ENCODE assay signal across 26 mouse cellular contexts in genomic region chr16:91292719-91293333, GRCm38 (mm10). TPM values are rescaled to one million over a fixed set of nuclear protein-coding genes. Genes with fewer than 3 reads are reported as not detected.
DNase-seq lines count a peak whose midpoint lies in the region; ATAC-seq and TF ChIP-seq lines count a peak whose summit lies in the region.
"Had no signal": no experiment of that assay in that cellular context is flagged by ENCODE, and none has a peak within 500 bp of the region (broad histone marks: within the 10 kb centered on the region; RNA-seq: fewer than 3 reads in every experiment).

No protein-coding gene starts in this region.

- DNase-seq in forebrain, embryonic 10.5 days (ENCODE audit: extremely low spot score, low spot score) = no peak
- no peak for DNase-seq in midbrain, embryonic 10.5 days (ENCODE audit: low spot score)
- DNase-seq in brain, embryonic 14.5 days (ENCODE audit: low read depth) = peak; percentile 67
- peak; percentile 39 for DNase-seq in forebrain, embryonic 14.5 days (ENCODE audit: low spot score)
- DNase-seq in right cerebral cortex, postnatal 25 days = no peak
- DNase-seq: adrenal gland, adult 2 months; adrenal gland, postnatal 14 days; cerebellum, adult 11-12 months; cerebellum, adult 8-10 months; cerebellum, postnatal 10 days; cerebellum, postnatal 36 days; gastrocnemius, adult 2 months; gastrocnemius, postnatal 14 days; heart, adult 11 months had no signal

- H3K36me3 ChIP-seq in forebrain, embryonic 10.5 days (replicated peaks) = no peaks in the 10 kb centered on the region
- no peaks in the 10 kb centered on the region for H3K36me3 ChIP-seq in forebrain, embryonic 15.5 days
- no peaks in the 10 kb centered on the region for H3K36me3 ChIP-seq in midbrain, embryonic 10.5 days
- no peaks in the 10 kb centered on the region for H3K36me3 ChIP-seq in midbrain, embryonic 16.5 days (ENCODE audit: control insufficient read depth, insufficient read depth, low read length)
- H3K36me3 ChIP-seq in forebrain, embryonic 14.5 days (ENCODE audit: control insufficient read depth, insufficient read depth, low read length) = no peaks in the 10 kb centered on the region
- H3K36me3 ChIP-seq: embryonic facial prominence, embryonic 12.5 days; hindbrain, embryonic 12.5 days; hindbrain, embryonic 15.5 days had no signal

- WGBS in forebrain, embryonic 10.5 days = 54% methylated on average over 11 of the region's 11 CpGs
- 17% methylated on average over 11 of the region's 11 CpGs for WGBS in forebrain, embryonic 15.5 days
- WGBS in midbrain, embryonic 10.5 days = 62% methylated on average over 11 of the region's 11 CpGs
- WGBS in midbrain, embryonic 16.5 days = 23% methylated on average over 11 of the region's 11 CpGs
- WGBS in forebrain, embryonic 14.5 days = 16% methylated on average over 11 of the region's 11 CpGs

- H3K4me3 ChIP-seq in forebrain, embryonic 10.5 days = no peak overlapping the region
- no peak overlapping the region for H3K4me3 ChIP-seq in forebrain, embryonic 15.5 days
- no peak overlapping the region for H3K4me3 ChIP-seq in midbrain, embryonic 10.5 days
- no peak overlapping the region for H3K4me3 ChIP-seq in midbrain, embryonic 16.5 days (ENCODE audit: low read depth, low read length)
- no peak overlapping the region for H3K4me3 ChIP-seq in forebrain, embryonic 14.5 days (ENCODE audit: low read depth, low read length)
- H3K4me3 ChIP-seq: embryonic facial prominence, embryonic 12.5 days; erythroblast, embryonic 14.5 days; gastrocnemius, adult 2 months; hindbrain, embryonic 12.5 days; hindbrain, embryonic 15.5 days had no signal

- no peak for ATAC-seq in forebrain, embryonic 15.5 days (replicated peaks)
- no peak for ATAC-seq in midbrain, embryonic 16.5 days
- ATAC-seq in forebrain, embryonic 14.5 days = peak; percentile 64
- ATAC-seq: CD4-positive, CD25-positive, alpha-beta regulatory T cell, adult 4 months; intestine, postnatal 0 days had no signal

- peaks cover 8% of the 10 kb centered on the region; the same call in 1 of the 2 replicates for H3K9me3 ChIP-seq in forebrain, embryonic 10.5 days
- H3K9me3 ChIP-seq in forebrain, embryonic 15.5 days = no peaks in the 10 kb centered on the region
- no peaks in the 10 kb centered on the region for H3K9me3 ChIP-seq in midbrain, embryonic 10.5 days (replicated peaks)
- H3K9me3 ChIP-seq in midbrain, embryonic 16.5 days (replicated peaks; ENCODE audit: control insufficient read depth, low read length, poor library complexity, severe bottlenecking) = no peaks in the 10 kb centered on the region
- no peaks in the 10 kb centered on the region for H3K9me3 ChIP-seq in forebrain, embryonic 14.5 days (replicated peaks; ENCODE audit: control insufficient read depth, low read length)
- H3K9me3 ChIP-seq: embryonic facial prominence, embryonic 12.5 days; hindbrain, embryonic 12.5 days; hindbrain, embryonic 15.5 days had no signal

- H3K27ac ChIP-seq in forebrain, embryonic 10.5 days = 0 out of 2 replicates have a peak overlapping the region, but pooled peaks have one; percentile 70
- H3K27ac ChIP-seq in forebrain, embryonic 15.5 days (replicated peaks) = no peak overlapping the region
- 0 out of 2 replicates have a peak overlapping the region, but pooled peaks have one; percentile 23 for H3K27ac ChIP-seq in midbrain, embryonic 10.5 days (replicated peaks)
- H3K27ac ChIP-seq in midbrain, embryonic 16.5 days (ENCODE audit: low read length) = no peak overlapping the region
- H3K27ac ChIP-seq in forebrain, embryonic 14.5 days (ENCODE audit: low read depth, low read length) = no peak overlapping the region
- H3K27ac ChIP-seq: embryonic facial prominence, embryonic 12.5 days; gastrocnemius, adult 2 months; hindbrain, embryonic 12.5 days; hindbrain, embryonic 15.5 days had no signal

- peaks cover 38% of the 10 kb centered on the region for H3K4me1 ChIP-seq in forebrain, embryonic 10.5 days
- peaks cover 13% of the 10 kb centered on the region for H3K4me1 ChIP-seq in forebrain, embryonic 15.5 days
- H3K4me1 ChIP-seq in midbrain, embryonic 10.5 days = peaks cover 33% of the 10 kb centered on the region
- H3K4me1 ChIP-seq in midbrain, embryonic 16.5 days (ENCODE audit: control insufficient read depth, insufficient read depth, low read length) = no peaks in the 10 kb centered on the region
- no peaks in the 10 kb centered on the region for H3K4me1 ChIP-seq in forebrain, embryonic 14.5 days (ENCODE audit: control insufficient read depth, insufficient read depth, low read length)
- H3K4me1 ChIP-seq: embryonic facial prominence, embryonic 12.5 days had no signal

- no peak overlapping the region for H3K4me2 ChIP-seq in forebrain, embryonic 15.5 days (replicated peaks)
- H3K4me2 ChIP-seq in midbrain, embryonic 16.5 days (ENCODE audit: low read length) = no peak overlapping the region
- H3K4me2 ChIP-seq in forebrain, embryonic 14.5 days (ENCODE audit: low read length) = no peak overlapping the region
- H3K4me2 ChIP-seq: embryonic facial prominence, embryonic 12.5 days; heart, embryonic 11.5 days; hindbrain, embryonic 12.5 days; hindbrain, embryonic 15.5 days had no signal

- no peak overlapping the region for H3K9ac ChIP-seq in forebrain, embryonic 15.5 days (replicated peaks)
- no peak overlapping the region for H3K9ac ChIP-seq in midbrain, embryonic 16.5 days (ENCODE audit: low read depth, low read length)
- H3K9ac ChIP-seq in forebrain, embryonic 14.5 days (ENCODE audit: low read length) = no peak overlapping the region
- H3K9ac ChIP-seq: embryonic facial prominence, embryonic 12.5 days; hindbrain, embryonic 12.5 days; hindbrain, embryonic 15.5 days had no signal

- TF ChIP-seq CTCF in brain, embryonic 14.5 days (IDR thresholded peaks at IDR 0.05; ENCODE audit: borderline replicate concordance, extremely low read depth, insufficient read depth, insufficient read length) = no peak

- peaks cover 98% of the 10 kb centered on the region for H3K27me3 ChIP-seq in forebrain, embryonic 10.5 days (ENCODE audit: poor library complexity, severe bottlenecking)
- H3K27me3 ChIP-seq in forebrain, embryonic 15.5 days = peaks cover 37% of the 10 kb centered on the region
- H3K27me3 ChIP-seq in midbrain, embryonic 10.5 days (ENCODE audit: low read depth, poor library complexity, severe bottlenecking) = peaks cover 98% of the 10 kb centered on the region
- peaks cover 7% of the 10 kb centered on the region; the same call in 1 of the 2 replicates for H3K27me3 ChIP-seq in midbrain, embryonic 16.5 days (ENCODE audit: control insufficient read depth, insufficient read depth, low read depth, low read length)
- peaks cover 17% of the 10 kb centered on the region; the same call in 1 of the 2 replicates for H3K27me3 ChIP-seq in forebrain, embryonic 14.5 days (replicated peaks; ENCODE audit: control insufficient read depth, insufficient read depth, low read length)

- no peak for TF ChIP-seq POLR2A in brain, embryonic 14.5 days (IDR thresholded peaks at IDR 0.05; ENCODE audit: borderline replicate concordance, extremely low read depth, insufficient read depth, insufficient read length, poor library complexity, severe bottlenecking)

RNA-seq across cellular contexts. Expression of gene Olig1, which starts 23.3 kb away (rescaled TPM):
- polyA plus RNA-seq in forebrain, embryonic 10.5 days (2016; fragmentation: Nextera tagmentation; extraction: Ambion mirVana) = 8.3 and 8.5 TPM in 2 replicates
- 29.6 and 33.4 TPM in 2 replicates for polyA plus RNA-seq in forebrain, embryonic 15.5 days (2015; fragmentation: Nextera tagmentation; extraction: Ambion mirVana)
- polyA plus RNA-seq in midbrain, embryonic 10.5 days (2016; fragmentation: Nextera tagmentation; extraction: Ambion mirVana) = 8.8 and 9.7 TPM in 2 replicates
- polyA plus RNA-seq in midbrain, embryonic 16.5 days (2015; fragmentation: Nextera tagmentation; extraction: Ambion mirVana) = 94.2 and 131 TPM in 2 replicates
- polyA plus RNA-seq in brain, embryonic 14.5 days (2012; rRNA removed) = 47.7 and 61.3 TPM in 2 replicates
- 18.0 and 31.1 TPM in 2 replicates for polyA plus RNA-seq in forebrain, embryonic 14.5 days (2014; fragmentation: Nextera tagmentation; extraction: Ambion mirVana)
- polyA plus RNA-seq: C2C12; CD4-positive, CD25-positive, alpha-beta regulatory T cell, adult 4 months; erythroblast, embryonic 14.5 days; heart, embryonic 11.5 days; heart, embryonic 14.5 days; heart, postnatal 0 days; intestine, postnatal 0 days had no signal

Comparison
In these comparisons a context has a peak if more than half of its experiments do, and no peak if none do; other contexts are left out.
1. DNase-seq: peak in brain, embryonic 14.5 days (single experiment) and forebrain, embryonic 14.5 days (single experiment); none in forebrain, embryonic 10.5 days (single experiment), midbrain, embryonic 10.5 days (single experiment) and right cerebral cortex, postnatal 25 days (single experiment).
2. H3K27ac ChIP-seq: peak in forebrain, embryonic 10.5 days (single experiment) and midbrain, embryonic 10.5 days (single experiment); none in forebrain, embryonic 15.5 days (single experiment), midbrain, embryonic 16.5 days (single experiment) and forebrain, embryonic 14.5 days (single experiment).